8 mouse cellular contexts compared by ENCODE assay signal in the genomic region with DNA sequence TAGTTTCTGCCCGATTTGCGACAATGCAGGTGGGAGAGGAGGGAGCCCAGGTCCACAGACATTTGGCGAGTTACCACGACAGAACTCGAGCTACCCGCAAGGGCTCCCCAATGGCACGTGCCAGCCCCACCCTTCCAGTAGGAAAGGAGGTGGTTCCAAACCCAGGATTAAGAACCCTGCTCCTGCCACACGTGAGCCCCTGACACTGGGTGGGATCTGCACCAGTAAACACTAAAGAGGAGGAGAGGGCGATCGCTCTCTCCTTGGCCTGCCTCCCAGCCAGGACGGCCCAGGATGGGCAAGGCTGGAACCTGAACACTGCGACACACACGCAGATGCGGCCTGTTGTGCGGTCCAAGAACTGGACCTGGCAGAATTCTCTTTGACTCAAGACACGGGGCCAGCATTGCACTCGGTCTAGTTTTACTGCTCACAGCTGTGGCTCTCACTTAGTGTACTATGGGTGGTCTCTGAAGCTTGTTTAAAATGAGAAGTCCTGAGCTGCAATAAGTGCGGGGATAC. TPM values are rescaled to one million over a fixed set of nuclear protein-coding genes. Genes with fewer than 3 reads are reported as not detected.
DNase-seq lines count a peak whose midpoint lies in the region; ATAC-seq lines count a peak whose summit lies in the region.
"Had no signal": no experiment of that assay in that cellular context is flagged by ENCODE, and none has a peak within 500 bp of the region (broad histone marks: within the 10 kb centered on the region; RNA-seq: fewer than 3 reads in every experiment).

No protein-coding gene starts in this region.

- H3K9me3 ChIP-seq in intestine, embryonic 14.5 days (ENCODE audit: control insufficient read depth, low read length): no peaks in the 10 kb centered on the region
- H3K9me3 ChIP-seq in limb, embryonic 12.5 days: no peaks in the 10 kb centered on the region

- 0 out of 2 replicates have a peak overlapping the region, but pooled peaks have one; percentile 2 for H3K27ac ChIP-seq in intestine, embryonic 14.5 days (ENCODE audit: low read depth)
- H3K27ac ChIP-seq in limb, embryonic 12.5 days: peak overlapping the region; percentile 88
- H3K27ac ChIP-seq: macrophage had no signal

- DNase-seq in adrenal gland, postnatal 14 days: peak; percentile 26
- peak; percentile 28 for DNase-seq in cerebellum, adult 8-10 months
- peak; percentile 74 for DNase-seq in intestine, embryonic 14.5 days (ENCODE audit: low spot score)
- peak; percentile 65 for DNase-seq in neural tube, embryonic 10.5 days (ENCODE audit: extremely low spot score, low spot score)
- no peak for DNase-seq in urinary bladder, postnatal 10 days (ENCODE audit: low spot score)

- peaks cover 6% of the 10 kb centered on the region; the same call in 1 of the 2 replicates for H3K4me1 ChIP-seq in intestine, embryonic 14.5 days (replicated peaks; ENCODE audit: control insufficient read depth, insufficient read depth, low read length)
- peaks cover 26% of the 10 kb centered on the region for H3K4me1 ChIP-seq in limb, embryonic 12.5 days (replicated peaks)

- no peaks in the 10 kb centered on the region for H3K36me3 ChIP-seq in intestine, embryonic 14.5 days (ENCODE audit: control insufficient read depth, insufficient read depth, low read length)
- no peaks in the 10 kb centered on the region for H3K36me3 ChIP-seq in limb, embryonic 12.5 days

- ATAC-seq in frontal cortex, adult (ENCODE audit: low TSS enrichment): peak; percentile 24
- ATAC-seq in intestine, embryonic 14.5 days (replicated peaks; ENCODE audit: low FRiP score, low TSS enrichment, low read depth): peak; percentile 67
- peak; percentile 74 for ATAC-seq in limb, embryonic 12.5 days (ENCODE audit: insufficient number of reproducible peaks, insufficient read depth, low FRiP score, low TSS enrichment, low read depth)

- no peak overlapping the region for H3K9ac ChIP-seq in intestine, embryonic 14.5 days (ENCODE audit: low read length)
- H3K9ac ChIP-seq in limb, embryonic 12.5 days (replicated peaks): peak overlapping the region; percentile 59

- 1% methylated on average over 18 of the region's 18 CpGs for WGBS in intestine, embryonic 14.5 days
- under 1% methylated on average over 18 of the region's 18 CpGs for WGBS in limb, embryonic 12.5 days

- H3K27me3 ChIP-seq in intestine, embryonic 14.5 days (replicated peaks; ENCODE audit: control insufficient read depth, insufficient read depth, low read length): peaks cover 25% of the 10 kb centered on the region; the same call in 1 of the 2 replicates
- no peaks in the 10 kb centered on the region for H3K27me3 ChIP-seq in limb, embryonic 12.5 days

- H3K4me3 ChIP-seq in intestine, embryonic 14.5 days (ENCODE audit: low read depth, low read length): peak overlapping the region; percentile 22; the same call in 1 of the 2 replicates
- peak overlapping the region; percentile 73 for H3K4me3 ChIP-seq in limb, embryonic 12.5 days (replicated peaks)

- H3K4me2 ChIP-seq in intestine, embryonic 14.5 days (ENCODE audit: low read length): peak overlapping the region; percentile 99
- peak overlapping the region; percentile 98 for H3K4me2 ChIP-seq in limb, embryonic 12.5 days

RNA-seq across cellular contexts. Expression of a gene that starts 0.6 kb away (rescaled TPM):
- total RNA-seq in adrenal gland, postnatal 14 days (2021): 9.0 and 14.3 TPM in 2 replicates
- polyA plus RNA-seq in intestine, embryonic 14.5 days (2014; fragmentation: Nextera tagmentation; extraction: Ambion mirVana): 10.3 and 13.0 TPM in 2 replicates
- 44.3 and 48.7 TPM in 2 replicates for polyA plus RNA-seq in limb, embryonic 12.5 days (2016; fragmentation: Nextera tagmentation; extraction: Ambion mirVana)

Comparison
In these comparisons a context has a peak if more than half of its experiments do, and no peak if none do; other contexts are left out.
1. ATAC-seq: peak in every context shown above with its lines; median percentile 74 in limb, embryonic 12.5 days; 67 in intestine, embryonic 14.5 days; 24 in frontal cortex, adult.